Mouse (Mus musculus) embryonic facial prominence, embryonic 13.5 days (tissue): ENCODE results near the gene Zfp286. TPM values are rescaled to one million over a fixed set of nuclear protein-coding genes. Genes with fewer than 3 reads are reported as not detected.

Source experiments
- ATAC-seq: fragments of 200-750 bp; cut with Nextera tagmentation; 2 replicates; pipeline ENCODE4 v1.8.0; 2017; ENCODE audit warnings: low read depth; ENCODE audit not compliant: insufficient number of reproducible peaks, insufficient read depth, low FRiP score, low TSS enrichment
- H3K27ac ChIP-seq: fragments of 300-500 bp; sonication (generic); 2 replicates; pipeline ENCODE4 v1.5.1; 2015; ENCODE audit warnings: moderate library complexity, mild to moderate bottlenecking, inconsistent platforms
- H3K27me3 ChIP-seq: fragments of 300-500 bp; sonication (generic); 2 replicates; pipeline ENCODE4 v1.6.1; 2015; ENCODE audit warnings: mild to moderate bottlenecking, inconsistent platforms
- H3K36me3 ChIP-seq: fragments of 300-500 bp; sonication (generic); 2 replicates; pipeline ENCODE4 v1.6.1; 2015; ENCODE audit warnings: mild to moderate bottlenecking, inconsistent platforms
- H3K4me1 ChIP-seq: fragments of 300-500 bp; sonication (generic); 2 replicates; pipeline ENCODE4 v1.6.1; 2015; ENCODE audit warnings: inconsistent platforms
- H3K4me2 ChIP-seq: fragments of 300-500 bp; sonication (generic); 2 replicates; pipeline ENCODE4 v1.6.1; 2015; ENCODE audit warnings: moderate library complexity, mild to moderate bottlenecking, inconsistent platforms
- H3K4me3 ChIP-seq: fragments of 300-500 bp; sonication (generic); 2 replicates; pipeline ENCODE4 v1.5.1; 2015; ENCODE audit warnings: mild to moderate bottlenecking, inconsistent platforms
- H3K9ac ChIP-seq: fragments of 300-500 bp; sonication (generic); 2 replicates; pipeline ENCODE4 v1.6.1; 2015; ENCODE audit warnings: mild to moderate bottlenecking, inconsistent platforms
- H3K9me3 ChIP-seq: fragments of 300-500 bp; sonication (generic); 2 replicates; pipeline ENCODE4 v1.6.1; 2016; ENCODE audit warnings: inconsistent platforms
- WGBS: fragments of 180-500 bp; shearing (Covaris S2); methylation state at CpG from one replicate; pipeline ENCODE4 v1.1.7; 2015; ENCODE audit warnings: mixed read lengths; 5-methylcytosine and 5-hydroxymethylcytosine counted together
- polyA plus RNA-seq: library from polyadenylated mRNA; unstranded; fragments of >200 nt; fragmentation: Nextera tagmentation; extraction: Ambion mirVana; gene quantifications from 2 replicates; pipeline ENCODE4 v1.2.1, GENCODE M21; 2015

Zfp286 gene
- 38.4 and 39.8 TPM in 2 replicates for polyA plus RNA-seq

DNA sequence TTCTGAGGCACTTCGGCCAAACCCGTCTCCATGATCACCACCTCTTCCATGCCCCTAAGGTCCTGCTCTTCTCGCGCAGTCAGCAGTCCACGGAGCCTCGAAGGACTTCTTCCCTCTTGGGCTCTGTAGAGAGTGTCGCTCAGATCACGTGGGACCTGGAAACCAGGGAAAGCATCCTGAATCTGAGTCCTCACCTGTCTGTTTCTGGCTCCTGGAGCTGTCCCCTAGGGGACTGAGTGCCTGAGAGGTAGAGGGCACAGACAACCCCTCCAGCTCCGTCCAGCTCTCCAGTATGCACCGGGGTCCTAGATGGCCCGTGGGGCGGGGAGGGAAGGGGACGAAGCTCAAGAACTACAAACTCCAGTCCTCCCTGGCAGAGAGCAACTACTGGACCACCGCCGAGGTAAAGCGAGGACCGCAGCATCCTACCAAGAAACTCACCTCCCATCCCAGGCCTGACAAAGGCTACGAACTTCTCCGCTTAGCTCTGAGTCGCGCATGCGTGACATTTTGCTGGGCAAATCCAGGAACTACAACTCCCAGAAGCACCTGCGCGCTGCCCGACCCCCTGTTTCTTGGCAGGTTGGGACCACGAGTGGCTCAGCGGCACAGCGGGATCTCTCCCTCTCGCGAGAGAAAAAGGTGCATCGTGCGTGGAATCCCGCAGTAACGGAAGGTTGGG, at the start of gene Zfp286:
TSS of gene Zfp286 (minus strand) at position 528 of the 682 bp plus-strand sequence.
- peak within 1 kb of the TSS; percentile 86 for H3K9ac ChIP-seq
- H3K4me1 ChIP-seq: peaks cover 10% of the 10 kb centered on the region
- H3K9me3 ChIP-seq: peaks cover 6% of the 10 kb centered on the region; the same call in 1 of the 2 replicates
- peaks cover 37% of the 10 kb centered on the region for H3K36me3 ChIP-seq
- peak; percentile 92 for ATAC-seq
- H3K4me2 ChIP-seq: peak within 1 kb of the TSS; percentile 73
- H3K27ac ChIP-seq: peak within 1 kb of the TSS; percentile 80
- peak within 1 kb of the TSS; percentile 66 for H3K4me3 ChIP-seq
- no peaks in the 10 kb centered on the region for H3K27me3 ChIP-seq
- whole genome bisulfite sequencing: 7% methylated on average over 34 of the region's 34 CpGs

DNA sequence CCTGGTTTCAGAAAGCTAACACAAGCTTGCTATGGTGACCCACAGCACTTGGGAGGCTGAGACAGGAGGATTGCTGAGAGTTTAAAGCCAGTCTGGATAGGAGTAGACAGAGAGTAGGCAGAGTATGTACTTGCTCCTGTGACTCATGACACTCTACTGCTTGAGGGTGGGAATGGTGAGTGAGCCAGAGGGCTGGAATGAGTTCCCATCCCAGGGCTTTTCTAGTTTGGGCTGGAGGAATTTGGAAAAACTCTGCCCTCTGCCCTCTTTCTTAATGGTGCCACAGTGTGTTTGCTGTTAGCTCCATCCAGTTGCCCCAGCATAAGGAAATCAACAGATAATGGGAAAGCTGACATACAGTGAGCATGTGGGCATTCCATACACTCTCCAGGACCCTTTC, 42.6 kb upstream of the Zfp286 start:
- no peaks in the 10 kb centered on the region for H3K4me1 ChIP-seq
- ATAC-seq: no peak

DNA sequence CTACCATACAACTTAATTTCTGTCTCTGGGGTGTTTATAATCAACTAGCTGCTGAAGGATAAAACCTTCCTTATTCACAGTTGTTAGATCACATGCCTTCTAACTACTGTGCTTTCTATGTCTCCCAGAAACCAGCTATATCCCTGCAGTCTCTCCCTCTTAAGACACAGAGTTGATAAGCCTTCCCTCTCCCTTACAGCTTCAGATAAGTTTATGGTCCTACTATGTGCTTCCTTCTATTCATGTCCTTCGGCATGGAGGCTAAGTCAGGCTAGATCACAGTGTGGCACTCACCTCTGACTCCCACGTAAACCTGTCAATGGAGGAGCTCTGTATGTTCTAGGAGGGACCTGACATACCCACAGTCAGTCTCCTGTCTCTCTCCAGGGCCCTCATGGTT, 41.1 kb upstream of the Zfp286 start:
- 84% methylated on average over 2 of the region's 2 CpGs for WGBS

More for the DNA sequence above, 42.6 kb upstream of the Zfp286 start:
- H3K4me3 ChIP-seq: no peak overlapping the region
- no peaks in the 10 kb centered on the region for H3K9me3 ChIP-seq
- H3K36me3 ChIP-seq: peaks cover 57% of the 10 kb centered on the region
- no peak overlapping the region for H3K4me2 ChIP-seq
- H3K27ac ChIP-seq: no peak overlapping the region
- no peaks in the 10 kb centered on the region for H3K27me3 ChIP-seq
- H3K9ac ChIP-seq: no peak overlapping the region

DNA sequence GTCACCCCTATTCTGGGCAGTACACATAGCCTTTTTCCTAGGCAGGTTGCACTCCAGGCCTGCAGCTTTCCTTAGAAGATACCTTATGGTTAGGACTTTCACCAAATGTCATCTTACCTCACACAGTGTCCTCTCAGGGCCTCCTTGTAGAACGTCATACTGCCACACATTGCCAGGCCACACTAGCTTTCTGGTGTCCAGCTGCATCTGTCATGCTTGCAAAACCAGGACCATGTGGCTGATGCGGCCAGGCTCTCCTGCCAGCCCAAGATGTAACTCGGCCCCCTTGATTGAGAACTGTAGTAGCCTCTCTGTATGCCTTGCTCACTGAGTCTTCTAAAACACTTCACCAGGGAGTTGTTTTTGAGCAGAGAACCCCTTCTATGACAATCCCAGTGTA, 38.6 kb upstream of the Zfp286 start:
- H3K36me3 ChIP-seq: peaks cover 55% of the 10 kb centered on the region
- WGBS: 69% methylated on average over 3 of the region's 3 CpGs
- no peak overlapping the region for H3K9ac ChIP-seq
- no peak overlapping the region for H3K4me3 ChIP-seq
- ATAC-seq: no peak
- no peak overlapping the region for H3K4me2 ChIP-seq
- H3K27ac ChIP-seq: no peak overlapping the region
- no peaks in the 10 kb centered on the region for H3K9me3 ChIP-seq
- H3K4me1 ChIP-seq: peaks cover 12% of the 10 kb centered on the region
- H3K27me3 ChIP-seq: no peaks in the 10 kb centered on the region

More for the DNA sequence above, 41.1 kb upstream of the Zfp286 start:
- Histone ChIP-seq H3K4me2 (no peak overlapping the region), H3K4me1 (no peaks in the 10 kb centered on the region), H3K27ac (no peak overlapping the region), H3K36me3 (peaks cover 49% of the 10 kb centered on the region), H3K27me3 (no peaks in the 10 kb centered on the region), H3K9ac (no peak overlapping the region), H3K4me3 (no peak overlapping the region), H3K9me3 (no peaks in the 10 kb centered on the region)
- ATAC-seq: no peak

DNA sequence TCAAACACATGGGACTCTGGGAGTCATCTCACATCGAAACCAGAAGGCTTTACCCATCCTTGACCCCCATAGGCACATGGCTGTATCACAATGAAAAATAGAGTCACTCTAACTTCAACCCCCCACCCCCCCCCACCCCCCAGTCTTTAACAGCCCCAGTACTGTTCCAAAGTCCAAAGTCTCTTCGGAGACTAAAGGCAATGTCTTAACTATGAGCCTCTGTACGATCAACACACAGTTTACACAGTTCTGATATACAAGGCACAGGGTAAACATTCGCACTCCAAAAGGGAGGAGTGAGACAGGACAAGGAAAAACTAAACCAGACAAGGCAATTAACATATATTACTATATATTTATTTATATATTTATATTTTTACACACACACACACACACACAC, 37.9 kb upstream of the Zfp286 start:
- Histone ChIP-seq H3K27me3 (no peaks in the 10 kb centered on the region), H3K36me3 (peaks cover 53% of the 10 kb centered on the region), H3K9me3 (no peaks in the 10 kb centered on the region), H3K4me1 (peaks cover 15% of the 10 kb centered on the region), H3K4me3 (no peak overlapping the region), H3K4me2 (no peak overlapping the region), H3K27ac (no peak overlapping the region), H3K9ac (no peak overlapping the region)
- no peak for ATAC-seq
- WGBS: 95% methylated on average over 4 of the region's 4 CpGs

DNA sequence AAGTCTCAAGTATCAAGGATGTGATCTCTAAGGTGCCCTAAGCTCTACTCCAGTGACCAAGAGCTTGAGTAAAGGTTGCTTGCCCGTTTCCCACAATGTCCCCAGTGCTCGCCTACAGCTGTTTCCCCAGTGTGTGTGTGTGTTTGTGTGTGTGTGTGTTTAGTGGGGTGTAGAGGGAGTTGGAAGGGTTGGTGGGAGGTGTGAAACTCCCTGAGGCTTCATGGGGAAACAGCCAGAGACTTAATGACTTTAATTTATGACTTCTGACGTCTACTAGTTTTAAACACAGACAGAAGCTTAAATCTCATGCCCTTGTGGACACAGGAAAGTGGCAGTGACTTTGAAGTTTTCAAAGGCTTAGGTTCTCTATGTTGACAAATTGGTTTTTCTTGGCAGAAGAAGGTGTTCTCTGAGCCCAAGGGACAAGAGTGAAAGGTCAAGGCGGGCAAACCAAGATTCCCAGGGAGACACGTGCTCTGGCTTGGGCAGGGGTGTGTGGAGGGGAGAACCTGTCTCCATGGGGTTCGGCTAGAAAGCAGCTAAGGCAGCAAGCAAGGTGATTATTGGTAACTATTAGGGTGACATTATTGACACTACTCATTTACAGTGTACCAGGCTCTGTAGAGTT, 37.0 kb upstream of the Zfp286 start:
- Histone ChIP-seq H3K27me3 (no peaks in the 10 kb centered on the region), H3K4me3 (no peak overlapping the region), H3K9ac (no peak overlapping the region), H3K4me2 (no peak overlapping the region), H3K9me3 (no peaks in the 10 kb centered on the region), H3K27ac (no peak overlapping the region), H3K4me1 (peaks cover 15% of the 10 kb centered on the region), H3K36me3 (peaks cover 43% of the 10 kb centered on the region)
- WGBS: 77% methylated on average over 6 of the region's 6 CpGs
- no peak for ATAC-seq

DNA sequence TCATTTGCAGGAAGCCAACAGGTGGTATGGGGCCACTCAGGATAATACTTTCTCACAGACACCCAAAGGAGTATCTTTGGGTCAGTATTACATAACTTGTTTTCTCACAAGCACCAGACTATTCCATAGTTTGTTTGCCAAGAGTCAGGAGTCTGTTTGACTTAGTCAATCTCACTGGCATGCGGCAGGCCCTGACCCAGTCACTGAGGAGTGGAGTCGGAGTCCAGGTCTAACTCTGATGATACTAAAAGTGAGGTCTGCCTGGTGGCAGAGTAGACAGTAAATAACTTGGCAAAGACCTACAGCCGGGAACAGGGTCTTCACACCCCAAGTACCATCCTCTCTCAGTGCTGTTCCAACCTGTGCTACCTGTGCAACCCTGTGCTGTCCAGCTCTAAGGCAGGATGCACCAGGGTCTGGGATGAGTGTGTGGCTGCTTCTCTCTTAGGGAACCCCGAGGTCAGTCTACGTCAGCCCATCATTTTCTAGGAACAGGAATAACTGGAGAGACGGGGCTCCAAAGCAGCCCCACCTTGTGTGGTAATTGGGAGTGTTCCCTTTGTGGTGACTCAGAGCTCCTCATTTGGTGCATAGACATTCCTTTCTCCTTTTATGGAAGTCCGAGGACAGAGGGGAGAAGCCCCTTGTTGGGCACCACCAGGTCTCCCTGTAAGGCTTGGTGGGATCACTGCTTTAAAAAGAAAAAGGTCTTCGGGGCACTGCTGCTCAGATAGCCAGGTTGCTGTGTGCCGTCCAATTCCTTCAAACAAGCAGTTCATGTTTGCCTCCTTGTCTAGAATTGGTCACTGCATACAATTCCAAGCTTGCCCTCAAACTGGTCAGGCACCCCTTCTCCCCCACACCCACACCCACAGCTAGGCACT, 36.2 kb upstream of the Zfp286 start:
- no peaks in the 10 kb centered on the region for H3K9me3 ChIP-seq
- peaks cover 36% of the 10 kb centered on the region for H3K36me3 ChIP-seq
- H3K27me3 ChIP-seq: no peaks in the 10 kb centered on the region
- peaks cover 22% of the 10 kb centered on the region for H3K4me1 ChIP-seq
- H3K27ac ChIP-seq: no peak overlapping the region
- 72% methylated on average over 9 of the region's 9 CpGs for WGBS
- H3K4me3 ChIP-seq: no peak overlapping the region
- H3K4me2 ChIP-seq: no peak overlapping the region
- ATAC-seq: no peak
- no peak overlapping the region for H3K9ac ChIP-seq

DNA sequence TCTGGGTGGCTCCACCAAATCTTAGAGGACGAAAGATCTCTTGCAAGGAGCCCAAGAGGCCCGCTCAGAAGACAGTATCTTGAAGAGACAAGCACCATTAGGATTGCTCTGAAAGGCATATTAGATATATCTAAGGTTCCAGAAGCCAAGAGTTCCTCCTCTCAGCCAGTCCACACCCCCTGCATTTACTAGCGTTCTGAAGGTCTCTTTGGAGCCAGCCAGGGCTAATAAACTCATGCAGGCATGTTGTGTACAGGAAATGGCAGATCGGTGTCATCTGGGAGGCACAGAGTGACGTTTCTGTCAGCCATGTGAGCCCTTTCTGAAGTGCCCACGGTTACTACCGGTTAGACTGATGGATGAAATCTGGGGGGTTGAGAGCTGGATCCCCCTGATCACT, 34.9 kb upstream of the Zfp286 start:
- peaks cover 26% of the 10 kb centered on the region; the same call in 1 of the 2 replicates for H3K36me3 ChIP-seq
- 60% methylated on average over 7 of the region's 7 CpGs for WGBS
- no peaks in the 10 kb centered on the region for H3K9me3 ChIP-seq
- H3K4me1 ChIP-seq: peaks cover 34% of the 10 kb centered on the region
- no peak overlapping the region for H3K27ac ChIP-seq
- H3K9ac ChIP-seq: no peak overlapping the region
- ATAC-seq: no peak
- H3K27me3 ChIP-seq: no peaks in the 10 kb centered on the region
- 0 out of 2 replicates have a peak overlapping the region, but pooled peaks have one; percentile 17 for H3K4me2 ChIP-seq
- no peak overlapping the region for H3K4me3 ChIP-seq

DNA sequence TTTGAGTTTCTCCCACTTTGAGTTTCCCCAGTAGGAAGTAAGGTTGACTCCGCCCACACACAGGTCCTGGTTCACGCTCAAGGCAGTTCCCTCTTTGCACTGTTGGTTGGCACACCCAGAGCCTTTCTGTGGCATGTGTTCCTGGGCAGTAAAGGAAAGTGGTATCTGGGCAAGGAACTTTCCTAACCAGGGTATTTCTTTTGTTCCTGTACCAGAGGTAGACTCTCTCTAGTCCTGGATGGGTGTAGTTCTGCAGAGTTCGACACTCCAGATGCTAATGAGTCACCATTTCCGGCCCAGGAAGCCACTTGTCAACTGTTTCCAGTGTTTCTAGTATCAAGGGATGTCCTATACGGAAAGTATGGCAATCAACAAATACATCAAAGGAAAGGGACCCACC, 32.6 kb upstream of the Zfp286 start:
- Histone ChIP-seq H3K4me3 (peak overlapping the region; percentile 60), H3K4me1 (peaks cover 38% of the 10 kb centered on the region), H3K36me3 (peaks cover 20% of the 10 kb centered on the region; the same call in 1 of the 2 replicates), H3K27ac (peak overlapping the region; percentile 13; the same call in 1 of the 2 replicates), H3K9me3 (no peaks in the 10 kb centered on the region), H3K4me2 (peak overlapping the region; percentile 87), H3K27me3 (no peaks in the 10 kb centered on the region), H3K9ac (0 out of 2 replicates have a peak overlapping the region, but pooled peaks have one; percentile 40)
- ATAC-seq: no peak
- WGBS: 55% methylated on average over 5 of the region's 5 CpGs

DNA sequence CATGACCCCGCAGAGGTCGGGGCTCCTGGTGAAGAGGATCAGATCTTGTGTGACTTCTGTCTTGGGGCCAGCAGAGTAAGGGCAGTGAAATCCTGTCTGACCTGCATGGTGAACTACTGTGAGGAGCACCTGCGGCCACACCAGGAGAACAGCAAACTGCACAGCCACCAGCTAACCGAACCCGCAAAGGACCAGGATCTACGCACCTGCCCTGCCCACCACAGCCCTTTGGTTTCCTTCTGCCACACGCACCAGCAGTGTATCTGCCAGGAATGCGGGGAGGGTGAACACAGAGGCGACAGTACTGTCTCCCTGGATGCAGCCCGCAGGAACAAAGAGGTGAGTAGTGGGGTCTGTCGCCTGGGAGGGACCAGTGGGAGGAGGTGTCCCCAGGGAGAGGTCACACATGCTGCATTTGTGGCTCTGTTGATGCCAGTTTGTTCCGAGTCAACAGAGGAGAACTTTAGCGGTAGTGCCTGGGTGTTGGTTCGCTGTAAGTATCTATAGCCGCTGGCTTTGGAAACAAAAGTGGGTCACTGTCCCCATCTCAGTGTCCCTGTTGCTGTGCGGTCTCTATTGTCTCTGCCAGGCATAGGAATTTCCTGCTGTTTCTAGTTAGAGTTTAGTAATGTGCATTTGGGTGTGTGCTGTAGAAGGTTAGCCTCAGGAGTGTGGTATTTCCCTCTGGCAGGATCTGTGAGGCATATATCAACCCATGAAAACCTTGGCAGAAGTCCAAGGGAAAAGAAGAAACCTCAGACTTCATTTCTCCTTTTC, 31.6 kb upstream of the Zfp286 start:
- 11% methylated on average over 16 of the region's 16 CpGs for WGBS
- Histone ChIP-seq H3K9me3 (no peaks in the 10 kb centered on the region), H3K4me1 (peaks cover 45% of the 10 kb centered on the region), H3K36me3 (peaks cover 16% of the 10 kb centered on the region; the same call in 1 of the 2 replicates), H3K4me3 (peak overlapping the region; percentile 60), H3K27me3 (no peaks in the 10 kb centered on the region), H3K27ac (peak overlapping the region; percentile 88), H3K9ac (peak overlapping the region; percentile 76), H3K4me2 (peak overlapping the region; percentile 87)
- peak; percentile 35; the same call in 1 of the 2 replicates for ATAC-seq
